Mouse (Mus musculus): Measurements from ENCODE around the gene Olfr523. TPM values are rescaled to one million over a fixed set of nuclear protein-coding genes. Genes with fewer than 3 reads are reported as not detected.

Olfr523 gene
- total RNA-seq, 4 experiments from 2014 or later, result not detected

Other genes with a start within 250 kb of the Olfr523 start
- gene Utf1, start 229.4 kb upstream of the Olfr523 start, total RNA-seq (2022), result not detected
- gene 6430531B16Rik, start 194.5 kb upstream of the Olfr523 start, total RNA-seq (2022), result 1 to 10 TPM in 1 of 4 experiments, under 1 TPM in 2, not detected in 1; 0.31 to 1.1 (median 0.83) TPM
- 1 to 10 TPM; 1.8 to 5.9 (median 4.4) TPM for gene Adam8, start 180.7 kb upstream of the Olfr523 start, total RNA-seq (2022)
- gene Zfp511, start 136.8 kb upstream of the Olfr523 start, total RNA-seq (2022), result 10 to 100 TPM; 21.8 to 30.7 (median 26.7) TPM
- gene Tubgcp2, start 136.5 kb upstream of the Olfr523 start, total RNA-seq (2022), result 10 to 100 TPM; 24.2 to 35.8 (median 32.2) TPM
- not detected for gene Msx3, start 124.1 kb upstream of the Olfr523 start, total RNA-seq (2022)
- 10 to 100 TPM in 2 of 4 experiments, 1 to 10 TPM in 2; 5.8 to 13.8 (median 11.0) TPM for gene Caly, start 90.7 kb upstream of the Olfr523 start, total RNA-seq (2022)
- not detected for gene Prap1, start 79.8 kb upstream of the Olfr523 start, total RNA-seq (2022)
- 10 to 100 TPM; 36.0 to 65.5 (median 43.9) TPM for gene Fuom, start 70.8 kb upstream of the Olfr523 start, total RNA-seq (2022)
- gene Paox, start 57.4 kb upstream of the Olfr523 start, total RNA-seq (2022), result 10 to 100 TPM in 3 of 4 experiments, 1 to 10 TPM in 1; 9.6 to 19.7 (median 13.8) TPM
- 100 to 1,000 TPM; 229 to 495 (median 382) TPM for gene Echs1, start 56.7 kb upstream of the Olfr523 start, total RNA-seq (2022)
- 10 to 100 TPM; 30.1 to 32.7 (median 31.3) TPM for gene Mtg1, start 35.7 kb upstream of the Olfr523 start, total RNA-seq (2022)
- gene Sprn, start 18.3 kb upstream of the Olfr523 start, total RNA-seq (2022), result 1 to 10 TPM; 1.0 to 1.4 (median 1.2) TPM
- not detected for gene Olfr522, start 8.5 kb upstream of the Olfr523 start, total RNA-seq (2022)
- gene Olfr524, start 32.7 kb downstream of the Olfr523 start, total RNA-seq (2022), result not detected
- gene Cd163l1, start 45.0 kb downstream of the Olfr523 start, total RNA-seq (2022), result not detected
- gene 5830411N06Rik, start 74.1 kb downstream of the Olfr523 start, total RNA-seq (2022), result under 1 TPM in 1 of 4 experiments, not detected in 3; 0.12 TPM
- gene Olfr525, start 147.6 kb downstream of the Olfr523 start, total RNA-seq (2022), result not detected
- not detected for gene Olfr527, start 160.8 kb downstream of the Olfr523 start, total RNA-seq (2022)
- not detected for gene Olfr60, start 188.5 kb downstream of the Olfr523 start, total RNA-seq (2022)
- not detected for gene Olfr530, start 203.1 kb downstream of the Olfr523 start, total RNA-seq (2022)
- gene Olfr531, start 229.7 kb downstream of the Olfr523 start, total RNA-seq (2022), result not detected
- gene Olfr532, start 248.4 kb downstream of the Olfr523 start, total RNA-seq (2022), result not detected

Measured in adrenal gland, adult 8-10 months (tissue).